Mouse (Mus musculus) forebrain, embryonic 12.5 days (tissue): ENCODE results near the gene Cd300e. TPM values are rescaled to one million over a fixed set of nuclear protein-coding genes. Genes with fewer than 3 reads are reported as not detected.

Source experiments
- ATAC-seq: fragments of 200-750 bp; cut with Nextera tagmentation; 2 replicates; pipeline ENCODE4 v1.8.0; 2017; ENCODE audit warnings: moderate TSS enrichment; ENCODE audit not compliant: low FRiP score
- H3K27ac ChIP-seq: fragments of 300-500 bp; sonication (generic); 2 replicates; pipeline ENCODE4 v1.5.1; 2016; ENCODE audit warnings: mild to moderate bottlenecking
- H3K27me3 ChIP-seq: fragments of 300-500 bp; sonication (generic); 2 replicates; pipeline ENCODE4 v1.6.1; 2016; ENCODE audit warnings: mild to moderate bottlenecking
- H3K36me3 ChIP-seq: fragments of 300-500 bp; sonication (generic); replicated peaks from 2 replicates; pipeline ENCODE4 v1.6.1; 2016; ENCODE audit warnings: mild to moderate bottlenecking
- H3K4me1 ChIP-seq: fragments of 300-500 bp; sonication (generic); 2 replicates; pipeline ENCODE4 v1.6.1; 2016
- H3K4me2 ChIP-seq: fragments of 300-500 bp; sonication (generic); 2 replicates; pipeline ENCODE4 v1.6.1; 2016; ENCODE audit warnings: mild to moderate bottlenecking, moderate library complexity
- H3K4me3 ChIP-seq: fragments of 300-500 bp; sonication (generic); replicated peaks from 2 replicates; pipeline ENCODE4 v1.5.1; 2016; ENCODE audit warnings: mild to moderate bottlenecking
- H3K9ac ChIP-seq: fragments of 300-500 bp; sonication (generic); 2 replicates; pipeline ENCODE4 v1.6.1; 2016; ENCODE audit warnings: mild to moderate bottlenecking
- H3K9me3 ChIP-seq: fragments of 300-500 bp; sonication (generic); 2 replicates; pipeline ENCODE4 v1.6.1; 2016
- WGBS: fragments of 180-500 bp; shearing (Covaris S2); methylation state at CpG from one replicate; pipeline ENCODE4 v1.1.7; 2016; 5-methylcytosine and 5-hydroxymethylcytosine counted together
- polyA plus RNA-seq: library from polyadenylated mRNA; unstranded; fragments of >200 nt; fragmentation: Nextera tagmentation; extraction: Ambion mirVana; gene quantifications from 2 replicates; pipeline ENCODE4 v1.2.1, GENCODE M21; 2016

Cd300e gene
- polyA plus RNA-seq, 1 experiment from 2014 or later = not detected

DNA sequence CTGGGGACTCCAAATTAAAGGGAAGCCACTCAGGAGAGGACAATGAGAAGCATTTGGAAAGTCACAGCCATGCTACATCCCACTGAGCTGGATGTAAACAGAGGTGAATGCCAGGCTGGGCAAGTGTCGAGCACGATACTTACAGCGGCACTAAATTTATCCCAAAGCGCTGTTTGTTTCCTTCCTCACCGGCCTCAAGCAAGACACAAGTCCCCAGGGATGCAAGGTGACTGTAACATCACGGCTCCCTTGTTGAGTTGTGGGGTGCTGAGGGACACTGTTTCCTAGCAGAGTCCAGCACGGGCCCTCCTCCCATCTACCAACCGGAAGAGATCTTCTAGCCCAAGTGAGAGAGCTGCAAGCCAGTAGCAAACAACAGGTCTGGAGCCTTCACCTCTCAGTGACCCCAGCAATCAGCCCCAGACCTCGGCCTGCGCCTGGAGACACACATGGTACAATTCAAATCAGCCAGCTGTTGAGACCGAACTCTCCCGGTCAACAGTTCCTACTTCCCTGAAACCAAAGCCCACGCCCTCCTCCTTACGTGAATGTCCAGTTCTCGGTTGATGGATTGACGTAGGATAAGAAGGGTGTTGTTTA is 37.4 kb upstream of the Cd300e start:
- H3K4me3 ChIP-seq = no peak overlapping the region
- H3K27me3 ChIP-seq = no peaks in the 10 kb centered on the region
- H3K36me3 ChIP-seq = no peaks in the 10 kb centered on the region
- no peak for ATAC-seq
- no peaks in the 10 kb centered on the region for H3K4me1 ChIP-seq
- H3K9ac ChIP-seq = no peak overlapping the region
- H3K9me3 ChIP-seq = no peaks in the 10 kb centered on the region
- 74% methylated on average over 16 of the region's 16 CpGs for WGBS
- H3K4me2 ChIP-seq = no peak overlapping the region
- H3K27ac ChIP-seq = no peak overlapping the region

DNA sequence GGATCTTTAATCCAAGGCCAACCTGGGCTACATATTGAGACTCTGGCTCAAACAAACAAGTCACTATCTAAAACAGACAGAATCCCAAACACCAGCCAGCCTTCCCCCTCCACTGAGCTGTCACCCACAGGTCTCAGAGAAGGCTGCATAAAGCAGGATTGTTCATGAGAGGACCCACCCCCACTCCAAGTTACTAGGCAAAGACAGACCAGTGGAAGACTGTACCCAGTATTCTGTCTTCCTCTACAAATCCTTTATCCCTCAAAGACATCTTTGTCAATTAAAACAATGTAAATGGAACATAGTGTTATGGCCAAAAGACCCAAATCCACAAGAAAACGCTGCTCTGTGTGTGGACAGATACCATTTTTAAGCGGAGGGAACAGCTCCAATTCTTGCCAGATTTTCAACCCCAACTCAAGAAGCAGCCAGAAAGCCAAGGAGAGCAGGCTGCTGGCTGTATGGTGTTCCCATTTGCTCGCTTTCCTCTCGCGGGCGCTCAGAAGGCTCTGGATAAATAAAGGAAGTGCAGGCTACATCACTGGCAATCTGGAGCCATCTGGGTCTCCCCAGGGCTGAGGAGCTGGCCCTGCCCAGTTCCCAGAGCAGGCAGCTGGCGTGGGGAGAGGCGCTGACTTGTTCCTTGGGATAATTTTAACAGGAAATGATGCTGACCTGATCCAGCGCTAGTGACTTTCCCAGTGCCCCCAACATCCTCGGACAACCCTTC is 36.4 kb upstream of the Cd300e start:
- Histone ChIP-seq H3K4me2 (no peak overlapping the region), H3K4me1 (no peaks in the 10 kb centered on the region), H3K27me3 (no peaks in the 10 kb centered on the region), H3K9ac (no peak overlapping the region), H3K4me3 (no peak overlapping the region), H3K9me3 (peaks cover 2% of the 10 kb centered on the region; the same call in 1 of the 2 replicates), H3K36me3 (no peaks in the 10 kb centered on the region), H3K27ac (no peak overlapping the region)
- ATAC-seq = no peak
- 70% methylated on average over 10 of the region's 10 CpGs for WGBS

DNA sequence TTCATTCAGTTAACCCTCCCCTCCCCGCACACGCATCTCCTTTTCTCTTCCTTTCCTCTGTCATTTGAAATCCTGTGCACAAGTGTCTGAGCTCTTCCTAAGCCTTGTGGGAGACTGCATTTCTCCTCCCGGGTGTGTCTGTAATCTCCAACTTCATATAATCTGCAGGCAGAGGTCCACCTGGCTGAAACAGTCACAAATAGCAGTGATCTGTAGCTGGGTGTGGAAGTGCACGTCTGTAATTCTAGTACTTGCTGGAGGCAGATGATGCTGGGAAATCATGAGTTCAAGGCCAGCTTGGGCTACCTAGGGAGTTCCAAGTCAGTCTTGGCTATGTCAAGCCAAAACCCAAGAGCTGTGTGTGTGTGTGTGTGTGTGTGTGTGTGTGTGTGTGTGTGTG is 30.2 kb upstream of the Cd300e start:
- Histone ChIP-seq H3K4me2 (peak overlapping the region; percentile 55), H3K36me3 (no peaks in the 10 kb centered on the region), H3K9me3 (peaks cover 5% of the 10 kb centered on the region; the same call in 1 of the 2 replicates), H3K27ac (no peak overlapping the region), H3K4me3 (peak overlapping the region; percentile 30; the same call in 1 of the 2 replicates), H3K27me3 (peaks cover 32% of the 10 kb centered on the region), H3K4me1 (peaks cover 12% of the 10 kb centered on the region), H3K9ac (no peak overlapping the region)
- no peak for ATAC-seq
- 14% methylated on average over 4 of the region's 4 CpGs for WGBS

DNA sequence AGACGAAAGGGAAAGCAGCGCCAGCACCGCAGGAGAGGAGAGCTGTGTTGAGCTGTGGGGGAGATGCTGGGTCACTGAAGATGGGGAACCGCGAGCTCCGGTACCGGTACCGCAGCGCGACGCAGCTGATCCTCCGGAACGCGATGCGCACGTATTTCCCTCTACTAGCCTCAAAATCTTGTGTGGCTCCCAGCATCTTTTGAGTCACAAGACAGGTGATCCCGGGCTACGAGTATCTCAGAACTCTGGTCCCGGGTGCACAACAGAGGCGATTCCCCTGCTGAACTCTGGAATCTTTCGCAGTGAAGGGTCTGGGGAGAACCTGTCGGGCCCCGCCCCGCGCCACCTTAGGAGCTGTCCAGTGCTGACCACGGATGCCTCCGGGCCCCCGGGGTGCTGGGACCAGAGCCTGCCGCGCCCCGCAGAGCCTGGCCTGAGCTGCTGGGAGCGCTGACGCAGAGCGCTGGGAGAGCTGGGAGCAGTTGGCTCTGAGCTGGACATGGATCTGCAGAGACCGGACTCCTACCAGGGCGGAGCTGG is 29.5 kb upstream of the Cd300e start, which contains the start of gene Rab37:
Rab37 (plus strand) TSS at position 70 of the 540 bp plus-strand sequence.
- Histone ChIP-seq H3K27ac (no peak within 1 kb of the TSS), H3K9me3 (peaks cover 5% of the 10 kb centered on the region; the same call in 1 of the 2 replicates), H3K4me3 (peak within 1 kb of the TSS; percentile 30), H3K27me3 (peaks cover 32% of the 10 kb centered on the region), H3K4me1 (peaks cover 12% of the 10 kb centered on the region), H3K36me3 (no peaks in the 10 kb centered on the region), H3K4me2 (peak within 1 kb of the TSS; percentile 55), H3K9ac (no peak within 1 kb of the TSS)
- 1% methylated on average over 36 of the region's 36 CpGs for WGBS
- no peak for ATAC-seq

DNA sequence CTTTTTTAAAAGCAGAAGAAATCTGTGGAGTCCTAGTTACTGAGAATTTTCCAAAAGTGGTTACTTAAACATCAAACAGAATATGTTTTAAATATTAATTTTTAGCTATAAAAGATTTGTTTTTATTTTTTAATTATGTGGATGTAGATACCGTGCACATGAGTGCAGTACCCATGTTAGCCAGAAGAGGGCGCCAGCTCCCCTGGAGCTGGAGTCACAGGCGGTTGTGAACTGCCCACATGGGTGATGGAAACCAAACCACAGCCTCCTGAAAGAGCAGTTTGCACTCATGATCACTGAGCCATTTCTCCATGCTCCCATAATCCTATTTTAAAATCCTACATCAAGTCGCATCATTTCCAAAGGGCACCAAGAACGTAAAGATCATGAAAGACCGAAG is 27.9 kb upstream of the Cd300e start:
- 68% methylated on average over 6 of the region's 6 CpGs for WGBS

DNA sequence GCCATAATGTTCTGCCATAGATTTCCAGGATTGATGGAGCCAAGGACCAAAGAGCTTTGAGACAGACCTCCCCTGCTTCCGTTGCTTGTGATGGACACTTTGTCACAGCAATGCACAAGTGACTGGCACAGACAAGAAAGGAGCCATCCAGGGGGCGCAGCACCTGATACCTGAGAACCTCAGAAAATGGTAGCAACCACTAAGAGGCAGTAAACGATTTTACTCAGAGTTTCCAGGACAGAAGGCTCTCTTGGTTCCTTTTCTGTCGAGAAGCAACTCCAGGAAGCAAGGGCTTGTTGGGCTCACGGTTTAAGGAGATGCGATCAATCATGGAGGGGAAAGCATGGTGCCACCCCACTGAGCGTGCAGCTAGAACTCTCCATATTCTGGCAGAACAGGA is 24.2 kb upstream of the Cd300e start:
- H3K27me3 ChIP-seq = peaks cover 41% of the 10 kb centered on the region
- H3K36me3 ChIP-seq = no peaks in the 10 kb centered on the region
- H3K4me3 ChIP-seq = no peak overlapping the region
- 72% methylated on average over 7 of the region's 7 CpGs for WGBS
- no peak overlapping the region for H3K27ac ChIP-seq
- H3K9me3 ChIP-seq = no peaks in the 10 kb centered on the region
- H3K4me1 ChIP-seq = peaks cover 23% of the 10 kb centered on the region
- no peak for ATAC-seq
- H3K4me2 ChIP-seq = no peak overlapping the region
- no peak overlapping the region for H3K9ac ChIP-seq

More for the DNA sequence above, 27.9 kb upstream of the Cd300e start:
- Histone ChIP-seq H3K27ac (no peak overlapping the region), H3K4me1 (peaks cover 19% of the 10 kb centered on the region), H3K4me2 (no peak overlapping the region), H3K4me3 (no peak overlapping the region), H3K27me3 (peaks cover 43% of the 10 kb centered on the region), H3K9me3 (peaks cover 5% of the 10 kb centered on the region; the same call in 1 of the 2 replicates), H3K9ac (no peak overlapping the region), H3K36me3 (no peaks in the 10 kb centered on the region)
- ATAC-seq = no peak

DNA sequence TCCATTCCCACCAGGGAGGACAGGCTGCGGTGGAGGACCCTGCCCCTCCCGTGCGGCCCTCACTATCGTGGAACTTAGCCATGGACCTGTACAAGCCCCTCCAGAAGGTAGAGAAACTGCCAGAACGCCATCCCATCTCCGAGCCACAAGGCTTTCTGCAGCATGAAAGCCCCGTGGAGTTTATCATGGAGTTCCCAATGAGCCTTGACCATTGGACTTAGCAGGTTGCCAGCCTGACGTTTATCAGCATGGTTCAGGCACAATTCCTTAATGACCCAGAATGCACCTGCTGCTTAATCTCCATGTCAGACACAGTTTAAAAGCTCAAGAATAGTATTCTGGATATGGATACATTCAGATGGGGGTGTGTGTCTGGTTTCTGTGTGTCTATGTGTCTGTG is 23.1 kb upstream of the Cd300e start:
- WGBS = 53% methylated on average over 8 of the region's 8 CpGs
- H3K27ac ChIP-seq = no peak overlapping the region
- H3K4me1 ChIP-seq = peaks cover 21% of the 10 kb centered on the region
- H3K27me3 ChIP-seq = peaks cover 30% of the 10 kb centered on the region
- H3K4me2 ChIP-seq = no peak overlapping the region
- H3K4me3 ChIP-seq = no peak overlapping the region
- no peaks in the 10 kb centered on the region for H3K9me3 ChIP-seq
- H3K9ac ChIP-seq = no peak overlapping the region
- no peak for ATAC-seq
- H3K36me3 ChIP-seq = no peaks in the 10 kb centered on the region

DNA sequence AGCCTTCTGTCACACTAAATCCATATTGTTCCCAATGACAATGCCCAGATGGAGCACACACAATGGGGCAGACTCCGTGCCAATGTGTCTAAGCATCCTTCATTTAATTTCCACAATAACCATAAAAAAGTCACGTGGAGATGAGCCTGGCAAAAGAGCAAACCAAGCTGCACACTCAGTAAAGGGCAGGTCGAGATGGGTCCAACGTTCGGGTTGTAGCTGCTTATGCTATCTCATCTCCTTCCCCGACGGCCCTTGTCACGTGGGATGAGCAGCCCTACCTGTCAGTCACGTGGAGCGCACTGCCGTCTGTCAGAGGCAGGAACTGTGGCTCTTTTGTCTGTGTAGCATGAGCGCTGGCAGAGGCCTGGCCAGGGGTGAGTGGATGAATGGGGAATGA is 22.6 kb upstream of the Cd300e start:
- H3K27ac ChIP-seq = no peak overlapping the region
- ATAC-seq = peak; percentile 41; the same call in 1 of the 2 replicates

DNA sequence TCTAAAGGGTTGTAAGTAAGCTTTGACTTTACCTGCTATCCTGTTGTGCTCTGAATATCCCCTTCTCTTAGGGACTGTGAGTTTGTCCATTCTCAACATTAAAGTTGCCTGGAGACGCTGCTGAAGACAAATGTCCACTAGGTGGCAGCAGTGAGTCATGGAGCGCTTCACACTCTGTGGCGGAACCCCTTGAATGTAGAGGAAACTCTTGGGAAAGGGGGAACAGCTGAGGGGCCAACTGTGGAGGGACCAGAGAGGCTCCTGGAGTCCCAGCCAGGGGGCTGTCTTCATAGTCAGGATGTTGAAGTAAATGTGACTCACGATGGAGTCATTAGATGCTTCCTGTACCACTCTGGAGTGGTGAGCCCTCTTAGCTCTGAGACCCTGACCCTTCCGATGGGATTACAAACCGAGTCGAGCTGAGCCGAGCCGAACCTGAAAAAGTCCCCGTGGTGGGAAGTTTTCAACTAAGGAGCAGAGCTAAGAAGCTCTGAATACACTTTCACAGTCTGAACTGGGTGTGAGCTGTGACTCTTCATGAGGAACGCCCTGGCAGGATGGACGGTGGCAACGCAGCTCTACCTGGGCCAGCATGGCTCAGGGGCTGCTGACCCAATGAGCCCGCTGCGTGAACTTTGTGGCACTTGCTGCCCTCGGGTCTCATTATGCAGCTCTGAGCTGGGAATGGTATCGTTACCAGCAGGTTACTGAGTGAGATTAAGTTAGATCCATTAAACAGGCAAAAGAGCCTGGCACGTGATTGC is 21.6 kb upstream of the Cd300e start:
- Histone ChIP-seq H3K4me3 (no peak overlapping the region), H3K9ac (no peak overlapping the region), H3K27me3 (peaks cover 30% of the 10 kb centered on the region), H3K36me3 (no peaks in the 10 kb centered on the region), H3K4me2 (no peak overlapping the region), H3K27ac (no peak overlapping the region), H3K9me3 (no peaks in the 10 kb centered on the region), H3K4me1 (peaks cover 21% of the 10 kb centered on the region)
- ATAC-seq = peak; percentile 49; the same call in 1 of the 2 replicates
- WGBS = 44% methylated on average over 18 of the region's 18 CpGs

More for the DNA sequence above, 22.6 kb upstream of the Cd300e start:
- Histone ChIP-seq H3K4me2 (no peak overlapping the region; the same call in 1 of the 2 replicates), H3K4me1 (peaks cover 21% of the 10 kb centered on the region), H3K36me3 (no peaks in the 10 kb centered on the region), H3K27me3 (peaks cover 30% of the 10 kb centered on the region), H3K9ac (no peak overlapping the region), H3K4me3 (no peak overlapping the region), H3K9me3 (no peaks in the 10 kb centered on the region)
- WGBS = 25% methylated on average over 12 of the region's 12 CpGs

DNA sequence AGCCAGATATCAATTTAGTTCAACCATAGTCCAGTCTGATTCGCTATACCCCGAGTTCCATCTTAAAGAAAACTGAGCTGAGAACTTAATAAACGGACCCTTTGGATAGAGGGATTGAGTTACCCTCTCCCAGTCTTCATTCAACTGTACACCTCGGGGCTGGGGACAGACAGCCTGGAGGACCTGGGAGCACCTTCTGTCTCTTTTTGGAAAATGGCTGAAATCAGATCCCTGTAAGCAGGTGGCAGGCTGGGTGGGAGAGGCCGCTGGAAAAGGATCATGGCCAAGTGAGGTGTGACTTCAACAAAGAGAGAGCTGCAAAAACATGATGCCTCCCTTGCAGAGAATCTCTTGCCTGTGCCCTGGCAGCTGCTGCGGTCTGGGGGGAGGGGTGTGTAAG is 20.2 kb upstream of the Cd300e start:
- H3K9me3 ChIP-seq = no peaks in the 10 kb centered on the region
- no peak overlapping the region for H3K4me2 ChIP-seq
- peaks cover 21% of the 10 kb centered on the region for H3K4me1 ChIP-seq
- ATAC-seq = no peak
- peaks cover 30% of the 10 kb centered on the region for H3K27me3 ChIP-seq
- no peak overlapping the region for H3K4me3 ChIP-seq
- H3K36me3 ChIP-seq = no peaks in the 10 kb centered on the region
- no peak overlapping the region for H3K27ac ChIP-seq
- 75% methylated on average over 6 of the region's 6 CpGs for WGBS
- H3K9ac ChIP-seq = no peak overlapping the region

DNA sequence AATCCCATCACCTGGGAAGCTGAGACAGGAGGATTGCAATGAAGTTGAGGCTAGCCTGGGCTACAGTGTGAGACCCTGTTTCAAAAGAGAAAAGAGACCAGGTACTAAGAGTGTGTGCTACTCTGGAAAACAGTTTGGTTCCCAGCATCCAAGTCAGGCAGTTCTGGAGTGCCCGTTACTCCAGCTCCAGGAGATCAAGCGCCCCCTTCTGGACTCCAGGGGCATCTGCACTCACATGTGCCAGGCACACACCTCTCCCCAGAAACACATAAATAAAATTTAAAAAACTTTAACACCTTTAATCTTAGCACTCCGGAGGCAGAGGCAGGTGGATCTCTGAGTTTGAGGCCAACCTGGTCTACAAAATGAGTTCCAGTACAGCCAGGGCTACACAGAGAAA is 19.4 kb upstream of the Cd300e start:
- H3K9ac ChIP-seq = no peak overlapping the region
- no peak overlapping the region for H3K27ac ChIP-seq
- peaks cover 21% of the 10 kb centered on the region for H3K4me1 ChIP-seq
- H3K36me3 ChIP-seq = no peaks in the 10 kb centered on the region
- H3K9me3 ChIP-seq = no peaks in the 10 kb centered on the region
- peaks cover 30% of the 10 kb centered on the region for H3K27me3 ChIP-seq
- WGBS = 72% methylated on average over 3 of the region's 3 CpGs
- ATAC-seq = no peak
- H3K4me2 ChIP-seq = no peak overlapping the region
- H3K4me3 ChIP-seq = no peak overlapping the region

DNA sequence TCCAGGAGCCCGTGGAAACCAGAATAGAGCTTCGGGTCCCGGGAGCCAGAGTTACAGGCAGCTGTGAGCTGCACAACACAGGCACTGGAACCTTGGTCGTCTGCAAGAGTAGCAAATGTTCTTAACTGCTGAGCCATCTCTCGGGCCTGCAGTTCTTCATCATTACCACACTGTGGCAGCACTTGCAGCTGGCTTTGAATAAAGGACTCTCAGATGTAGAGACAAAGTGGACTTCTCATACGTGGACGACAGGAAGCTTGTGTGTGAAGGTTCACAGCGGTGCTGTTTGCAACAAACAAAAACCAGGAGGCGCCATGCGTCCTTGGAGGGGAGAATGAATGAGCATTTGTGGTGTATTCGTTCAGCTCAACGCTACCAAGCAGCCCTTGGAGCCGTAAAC is 18.9 kb upstream of the Cd300e start:
- no peak overlapping the region for H3K9ac ChIP-seq
- no peaks in the 10 kb centered on the region for H3K9me3 ChIP-seq
- H3K27ac ChIP-seq = no peak overlapping the region
- peaks cover 26% of the 10 kb centered on the region for H3K27me3 ChIP-seq
- H3K4me2 ChIP-seq = no peak overlapping the region
- no peak for ATAC-seq
- H3K36me3 ChIP-seq = no peaks in the 10 kb centered on the region
- no peak overlapping the region for H3K4me3 ChIP-seq
- WGBS = 37% methylated on average over 13 of the region's 13 CpGs
- H3K4me1 ChIP-seq = peaks cover 21% of the 10 kb centered on the region
